Mouse (Mus musculus) heart, adult 11 months (tissue): ENCODE data around the gene Cyp20a1.
A peak's percentile ranks its signal among the peaks of the same experiment; 100 is the strongest.

Experiments used
- DNase-seq: peaks from one replicate; pipeline ENCODE4 v3.0.0; 2022

Cyp20a1 gene

GRCm38 (mm10) chr1:60342808-60343629, at the start of gene Cyp20a1:
Gene Cyp20a1 (plus strand): TSS chr1:60343323.
- peak; percentile 99 for DNase-seq

- DNase-seq, result no peak
These were observed 49.2 kb upstream of the Cyp20a1 start for GRCm38 (mm10) chr1:60293921-60294320.

GRCm38 (mm10) chr1:60343630-60344455, 720 bp downstream of the Cyp20a1 start:
- no peak for DNase-seq

- no peak for DNase-seq
These were observed 1.5 kb downstream of the Cyp20a1 start for GRCm38 (mm10) chr1:60344670-60345069.

- DNase-seq, result peak; percentile 76
These were observed 2.6 kb downstream of the Cyp20a1 start for GRCm38 (mm10) chr1:60345712-60346111.

- no peak for DNase-seq
These were observed 9.7 kb downstream of the Cyp20a1 start for GRCm38 (mm10) chr1:60352786-60353185.

GRCm38 (mm10) chr1:60361626-60362025, 18.5 kb downstream of the Cyp20a1 start:
- DNase-seq, result no peak

- no peak for DNase-seq
These were observed 33.4 kb downstream of the Cyp20a1 start for GRCm38 (mm10) chr1:60376556-60376955.

- DNase-seq, result no peak
These were observed 38.8 kb downstream of the Cyp20a1 start for GRCm38 (mm10) chr1:60381910-60382309.

GRCm38 (mm10) chr1:60404848-60405247, 61.7 kb downstream of the Cyp20a1 start:
- DNase-seq, result no peak

- DNase-seq, result no peak
These were observed 65.5 kb downstream of the Cyp20a1 start for GRCm38 (mm10) chr1:60408501-60409167.

GRCm38 (mm10) chr1:60409168-60409828, 66.2 kb downstream of the Cyp20a1 start, which contains the start of gene Abi2:
Gene Abi2 (plus strand): TSS chr1:60409619.
- DNase-seq, result peak; percentile 100

GRCm38 (mm10) chr1:60409928-60410817, 67.0 kb downstream of the Cyp20a1 start:
- no peak for DNase-seq

- DNase-seq, result no peak
These were observed 73.6 kb downstream of the Cyp20a1 start for GRCm38 (mm10) chr1:60416724-60417123.

- no peak for DNase-seq
These were observed 80.8 kb downstream of the Cyp20a1 start for GRCm38 (mm10) chr1:60423882-60424281.

GRCm38 (mm10) chr1:60428341-60428740, 85.2 kb downstream of the Cyp20a1 start:
- DNase-seq, result no peak

GRCm38 (mm10) chr1:60428932-60429331, 85.8 kb downstream of the Cyp20a1 start:
- peak; percentile 87 for DNase-seq

- DNase-seq, result peak; percentile 33
These were observed 88.4 kb downstream of the Cyp20a1 start for GRCm38 (mm10) chr1:60431531-60431930.

GRCm38 (mm10) chr1:60432497-60432896, 89.4 kb downstream of the Cyp20a1 start:
- peak; percentile 17 for DNase-seq
